Mouse (Mus musculus) heart, embryonic 15.5 days (tissue): ENCODE results near the gene Fam76b. TPM values are rescaled to one million over a fixed set of nuclear protein-coding genes. Genes with fewer than 3 reads are reported as not detected.
A peak's percentile ranks its signal among the peaks of the same experiment; 100 is the strongest.

Experiments
- ATAC-seq: fragments of 200-750 bp; cut with Nextera tagmentation; replicated peaks from 2 replicates; pipeline ENCODE4 v1.8.0; 2017; ENCODE audit warnings: low read depth, moderate TSS enrichment; ENCODE audit not compliant: insufficient number of reproducible peaks, insufficient read depth, low FRiP score
- H3K27ac ChIP-seq: fragments of 300-500 bp; sonication (generic); 2 replicates; pipeline ENCODE4 v1.5.1; 2015; ENCODE audit warnings: mild to moderate bottlenecking, inconsistent platforms
- H3K27me3 ChIP-seq: fragments of 300-500 bp; sonication (generic); 2 replicates; pipeline ENCODE4 v1.6.1; 2015; ENCODE audit warnings: inconsistent platforms
- H3K36me3 ChIP-seq: fragments of 300-500 bp; sonication (generic); 2 replicates; pipeline ENCODE4 v1.6.1; 2015; ENCODE audit warnings: mild to moderate bottlenecking, inconsistent platforms
- H3K4me1 ChIP-seq: fragments of 300-500 bp; sonication (generic); replicated peaks from 2 replicates; pipeline ENCODE4 v1.6.1; 2015; ENCODE audit warnings: inconsistent platforms
- H3K4me2 ChIP-seq: fragments of 300-500 bp; sonication (generic); 2 replicates; pipeline ENCODE4 v1.6.1; 2015; ENCODE audit warnings: inconsistent platforms, mild to moderate bottlenecking, moderate library complexity
- H3K4me3 ChIP-seq: fragments of 300-500 bp; sonication (generic); 2 replicates; pipeline ENCODE4 v1.5.1; 2015; ENCODE audit warnings: mild to moderate bottlenecking, inconsistent platforms
- H3K9ac ChIP-seq: fragments of 300-500 bp; sonication (generic); 2 replicates; pipeline ENCODE4 v1.6.1; 2015; ENCODE audit warnings: mild to moderate bottlenecking, inconsistent platforms
- H3K9me3 ChIP-seq: fragments of 300-500 bp; sonication (generic); replicated peaks from 2 replicates; pipeline ENCODE4 v1.6.1; 2016; ENCODE audit warnings: inconsistent platforms
- WGBS: fragments of 180-500 bp; shearing (Covaris S2); methylation state at CpG from one replicate; pipeline ENCODE4 v1.1.7; 2015; ENCODE audit warnings: mixed read lengths; 5-methylcytosine and 5-hydroxymethylcytosine counted together
- polyA plus RNA-seq: library from polyadenylated mRNA; unstranded; fragments of >200 nt; fragmentation: Nextera tagmentation; extraction: Ambion mirVana; gene quantifications from 2 replicates; pipeline ENCODE4 v1.2.1, GENCODE M21; 2015

Fam76b gene
- polyA plus RNA-seq, 1 experiment from 2014 or later: 14.6 TPM

DNA sequence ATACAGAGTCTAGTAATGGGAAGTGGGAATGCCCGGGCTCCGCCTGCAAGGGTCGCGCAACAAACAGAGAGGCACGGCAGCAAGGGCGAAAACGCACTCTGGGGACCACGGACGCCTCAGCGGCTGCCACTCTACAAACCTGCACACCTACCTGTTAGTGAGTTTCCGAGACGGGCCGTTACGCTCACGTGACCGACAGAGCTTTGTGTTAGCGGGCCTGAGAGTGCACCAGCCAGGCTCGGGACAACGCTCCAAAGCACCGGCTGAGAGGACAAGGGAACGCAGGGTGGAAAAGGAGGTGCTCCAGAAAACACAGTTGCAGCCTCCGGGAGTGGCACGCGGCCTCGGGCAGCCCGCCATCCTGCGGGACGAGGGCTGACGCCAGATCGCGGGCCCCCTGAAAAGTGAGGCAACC is 1.1 kb upstream of the Fam76b start:
- H3K4me2 ChIP-seq: peak overlapping the region; percentile 74
- H3K4me1 ChIP-seq: peaks cover 19% of the 10 kb centered on the region
- H3K36me3 ChIP-seq: peaks cover 13% of the 10 kb centered on the region
- H3K27me3 ChIP-seq: no peaks in the 10 kb centered on the region
- peak overlapping the region; percentile 86 for H3K9ac ChIP-seq
- peak; percentile 2; the same call in 1 of the 2 replicates for ATAC-seq
- no peaks in the 10 kb centered on the region for H3K9me3 ChIP-seq
- peak overlapping the region; percentile 99 for H3K27ac ChIP-seq
- peak overlapping the region; percentile 75 for H3K4me3 ChIP-seq
- under 1% methylated on average over 31 of the region's 31 CpGs for WGBS

DNA sequence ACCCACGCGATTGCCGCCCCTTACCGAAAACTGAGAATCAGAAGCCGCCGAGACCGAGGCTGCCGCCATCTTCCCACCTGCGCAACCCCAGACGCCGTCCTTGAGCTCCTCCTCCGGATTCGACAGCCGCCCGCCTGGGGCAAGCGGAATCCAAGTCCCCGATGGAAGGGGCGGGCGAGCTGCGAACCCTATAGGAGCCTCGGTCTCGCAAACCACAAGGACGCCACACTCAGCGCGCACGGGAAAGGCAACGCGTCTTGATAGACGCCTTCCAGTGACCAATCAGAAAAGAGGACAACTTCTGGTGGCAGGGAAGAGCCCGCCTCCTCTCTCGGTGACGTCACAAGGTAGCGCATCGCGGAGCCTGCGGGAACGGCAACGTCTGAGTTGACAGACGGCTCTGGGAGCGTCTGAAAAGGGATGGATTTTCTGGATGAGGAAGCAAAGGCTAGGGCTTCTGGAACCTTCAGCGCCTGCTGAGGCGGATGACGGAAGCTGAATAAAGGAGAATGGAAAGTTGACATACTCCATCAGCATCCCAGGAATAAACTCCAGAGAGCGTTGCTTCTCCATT is 597 bp upstream of the Fam76b start, which contains the start of gene Cep57:
TSS of gene Cep57 (minus strand) at position 276 of the 574 bp plus-strand sequence.
- H3K9me3 ChIP-seq: no peaks in the 10 kb centered on the region
- H3K27ac ChIP-seq: peak within 1 kb of the TSS; percentile 99
- no peaks in the 10 kb centered on the region for H3K27me3 ChIP-seq
- H3K36me3 ChIP-seq: peaks cover 17% of the 10 kb centered on the region
- peak within 1 kb of the TSS; percentile 74 for H3K4me2 ChIP-seq
- peak within 1 kb of the TSS; percentile 93 for H3K9ac ChIP-seq
- peak within 1 kb of the TSS; percentile 75 for H3K4me3 ChIP-seq
- peak; percentile 89 for ATAC-seq
- 0% methylated on average over 44 of the region's 44 CpGs for WGBS
- peaks cover 19% of the 10 kb centered on the region for H3K4me1 ChIP-seq

- ATAC-seq: peak; percentile 16
- peak overlapping the region; percentile 93 for H3K9ac ChIP-seq
- H3K4me1 ChIP-seq: peaks cover 19% of the 10 kb centered on the region
- WGBS: 0% methylated on average over 23 of the region's 23 CpGs
- no peaks in the 10 kb centered on the region for H3K27me3 ChIP-seq
- H3K36me3 ChIP-seq: peaks cover 25% of the 10 kb centered on the region
- H3K27ac ChIP-seq: peak overlapping the region; percentile 99
- no peaks in the 10 kb centered on the region for H3K9me3 ChIP-seq
- H3K4me3 ChIP-seq: peak overlapping the region; percentile 75
- peak overlapping the region; percentile 74 for H3K4me2 ChIP-seq
Measured at GRCm38 (mm10) chr9:13828087-13828441, 548 bp downstream of the Fam76b start.

DNA sequence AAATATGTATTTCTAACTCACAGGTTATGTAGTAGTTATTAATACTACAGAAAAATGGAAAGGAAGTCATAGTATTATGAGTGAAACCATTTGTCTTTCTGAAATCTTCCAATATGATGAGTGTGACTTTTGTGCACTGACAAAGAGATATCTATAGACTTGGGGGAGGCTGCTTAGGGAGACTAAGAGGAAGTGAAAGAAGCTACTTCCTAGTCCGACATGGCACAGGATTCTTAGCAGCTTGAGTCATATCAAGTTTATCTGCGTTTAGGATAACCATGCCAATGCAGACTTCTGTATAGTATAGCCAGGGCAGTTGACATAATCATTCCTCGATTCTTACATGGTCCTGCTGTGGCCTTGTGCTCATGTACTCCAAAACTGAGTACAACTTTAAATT is 7.7 kb downstream of the Fam76b start:
- no peak overlapping the region for H3K4me2 ChIP-seq
- H3K9me3 ChIP-seq: no peaks in the 10 kb centered on the region
- H3K9ac ChIP-seq: no peak overlapping the region
- WGBS: 79% methylated on average over 3 of the region's 3 CpGs
- H3K4me3 ChIP-seq: no peak overlapping the region
- H3K4me1 ChIP-seq: no peaks in the 10 kb centered on the region
- H3K27me3 ChIP-seq: no peaks in the 10 kb centered on the region
- peaks cover 81% of the 10 kb centered on the region for H3K36me3 ChIP-seq
- ATAC-seq: no peak
- H3K27ac ChIP-seq: no peak overlapping the region

- H3K36me3 ChIP-seq: peaks cover 84% of the 10 kb centered on the region
Measured at GRCm38 (mm10) chr9:13836726-13837125, 9.2 kb downstream of the Fam76b start.

GRCm38 (mm10) chr9:13847591-13847990 is 20.1 kb downstream of the Fam76b start:
- H3K9me3 ChIP-seq: no peaks in the 10 kb centered on the region
- no peaks in the 10 kb centered on the region for H3K4me1 ChIP-seq
- H3K27me3 ChIP-seq: no peaks in the 10 kb centered on the region
- H3K4me3 ChIP-seq: no peak overlapping the region
- no peak for ATAC-seq
- no peak overlapping the region for H3K4me2 ChIP-seq
- H3K27ac ChIP-seq: no peak overlapping the region
- no peak overlapping the region for H3K9ac ChIP-seq
- peaks cover 21% of the 10 kb centered on the region for H3K36me3 ChIP-seq
- WGBS: 80% methylated on average over 3 of the region's 3 CpGs

More at GRCm38 (mm10) chr9:13836726-13837125, 9.2 kb downstream of the Fam76b start:
- no peaks in the 10 kb centered on the region for H3K4me1 ChIP-seq
- no peak overlapping the region for H3K9ac ChIP-seq
- H3K4me2 ChIP-seq: no peak overlapping the region
- WGBS: 45% methylated on average over 2 of the region's 2 CpGs
- no peaks in the 10 kb centered on the region for H3K27me3 ChIP-seq
- no peaks in the 10 kb centered on the region for H3K9me3 ChIP-seq
- H3K4me3 ChIP-seq: no peak overlapping the region
- H3K27ac ChIP-seq: no peak overlapping the region
- no peak for ATAC-seq

GRCm38 (mm10) chr9:13848481-13849480 is 21.3 kb downstream of the Fam76b start:
- Histone ChIP-seq H3K9ac (no peak overlapping the region), H3K4me2 (no peak overlapping the region), H3K27me3 (no peaks in the 10 kb centered on the region), H3K4me3 (no peak overlapping the region), H3K4me1 (no peaks in the 10 kb centered on the region), H3K36me3 (peaks cover 13% of the 10 kb centered on the region), H3K9me3 (no peaks in the 10 kb centered on the region), H3K27ac (no peak overlapping the region)
- no peak for ATAC-seq
- WGBS: 67% methylated on average over 10 of the region's 10 CpGs

- no peaks in the 10 kb centered on the region for H3K27me3 ChIP-seq
- no peaks in the 10 kb centered on the region for H3K36me3 ChIP-seq
- no peak overlapping the region for H3K27ac ChIP-seq
- no peaks in the 10 kb centered on the region for H3K4me1 ChIP-seq
- no peak overlapping the region for H3K9ac ChIP-seq
- ATAC-seq: no peak
- no peak overlapping the region for H3K4me2 ChIP-seq
- H3K4me3 ChIP-seq: no peak overlapping the region
- WGBS: 56% methylated on average over 3 of the region's 3 CpGs
- H3K9me3 ChIP-seq: no peaks in the 10 kb centered on the region
Measured at GRCm38 (mm10) chr9:13853876-13854275, 26.4 kb downstream of the Fam76b start.

GRCm38 (mm10) chr9:13856247-13856646 is 28.7 kb downstream of the Fam76b start:
- WGBS: 70% methylated on average over 1 of the region's 1 CpGs
- no peaks in the 10 kb centered on the region for H3K36me3 ChIP-seq
- H3K4me2 ChIP-seq: no peak overlapping the region
- no peak overlapping the region for H3K4me3 ChIP-seq
- ATAC-seq: no peak
- H3K27ac ChIP-seq: no peak overlapping the region
- no peaks in the 10 kb centered on the region for H3K27me3 ChIP-seq
- no peaks in the 10 kb centered on the region for H3K4me1 ChIP-seq
- no peak overlapping the region for H3K9ac ChIP-seq
- no peaks in the 10 kb centered on the region for H3K9me3 ChIP-seq

DNA sequence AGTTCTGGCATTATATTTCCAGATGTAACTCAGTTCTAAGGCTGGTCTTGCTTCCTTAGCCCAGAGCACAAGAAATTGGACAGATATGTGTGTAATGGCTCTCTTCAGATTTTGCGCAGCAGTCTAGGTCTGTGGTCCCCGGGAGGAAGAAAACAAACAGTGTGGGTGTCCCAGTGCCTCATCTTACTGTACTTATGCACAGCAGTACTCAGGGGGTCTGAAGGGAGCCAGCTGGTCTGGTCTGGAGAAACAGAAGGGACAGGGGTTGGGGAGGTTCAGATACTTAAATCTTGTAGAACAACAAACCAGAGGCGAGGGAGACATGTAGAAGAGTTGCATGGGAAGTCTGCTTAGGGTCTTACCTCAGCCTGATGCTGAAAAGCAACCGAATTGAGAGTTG is 29.3 kb downstream of the Fam76b start:
- no peaks in the 10 kb centered on the region for H3K4me1 ChIP-seq
- no peaks in the 10 kb centered on the region for H3K27me3 ChIP-seq
- no peak overlapping the region for H3K4me3 ChIP-seq
- H3K9ac ChIP-seq: no peak overlapping the region
- WGBS: 62% methylated on average over 4 of the region's 4 CpGs
- ATAC-seq: no peak
- no peaks in the 10 kb centered on the region for H3K9me3 ChIP-seq
- H3K4me2 ChIP-seq: no peak overlapping the region
- no peak overlapping the region for H3K27ac ChIP-seq
- H3K36me3 ChIP-seq: no peaks in the 10 kb centered on the region

GRCm38 (mm10) chr9:13867646-13868045 is 40.1 kb downstream of the Fam76b start:
- Histone ChIP-seq H3K4me3 (no peak overlapping the region), H3K27me3 (no peaks in the 10 kb centered on the region), H3K9me3 (no peaks in the 10 kb centered on the region), H3K9ac (no peak overlapping the region), H3K4me2 (no peak overlapping the region), H3K27ac (no peak overlapping the region), H3K4me1 (no peaks in the 10 kb centered on the region), H3K36me3 (no peaks in the 10 kb centered on the region)
- WGBS: 63% methylated on average over 2 of the region's 2 CpGs
- no peak for ATAC-seq
